Mouse (Mus musculus) olfactory bulb, adult 2 months (tissue): ENCODE measurements around the gene Pip5k1b.

Source experiments
- CTCF ChIP-seq: fragments of 200-500 bp; IDR thresholded peaks from 2 replicates; pipeline ENCODE4 v1.5.1; 2012; ENCODE audit warnings: low read depth, mild to moderate bottlenecking, low read length, moderate library complexity; ENCODE audit not compliant: insufficient read depth
- POLR2A ChIP-seq: fragments of 200-500 bp; IDR thresholded peaks from 2 replicates; pipeline ENCODE4 v1.6.1; 2012; ENCODE audit warnings: mild to moderate bottlenecking, low read depth, low read length, moderate library complexity; ENCODE audit not compliant: insufficient read depth

DNA sequence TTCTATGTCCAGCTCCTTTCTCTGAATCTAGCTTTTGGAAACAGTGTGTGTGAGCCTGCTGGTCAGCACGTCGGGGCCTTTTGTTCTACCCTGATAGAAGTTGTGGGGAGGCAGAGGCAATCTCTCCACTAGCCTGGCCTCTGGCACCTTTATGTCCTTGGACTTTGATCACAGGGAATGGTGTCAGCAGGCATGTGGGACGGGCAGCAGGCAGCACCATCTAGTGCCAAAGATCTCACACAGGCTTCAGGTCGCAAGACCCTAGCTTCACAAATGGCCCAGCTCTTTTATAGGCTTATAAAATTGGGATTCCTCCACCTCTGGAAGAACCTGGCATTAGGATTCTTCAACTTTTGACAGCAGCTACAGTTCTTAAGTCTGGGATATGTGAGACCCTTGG lies 48.4 kb upstream of the Pip5k1b start:
- TF ChIP-seq CTCF, result no peak
- no peak for TF ChIP-seq POLR2A
